Mouse (Mus musculus) kidney, adult 18-20 months (tissue): Measurements from ENCODE around the gene Slc6a1.

Experiments used
- DNase-seq: peaks from one replicate; pipeline ENCODE4 v3.0.0; 2021

Slc6a1 gene

GRCm38 (mm10) chr6:114282469-114283277 is at the start of gene Slc6a1:
TSS of gene Slc6a1 (plus strand) at chr6:114282635.
- peak; percentile 9 for DNase-seq

DNA sequence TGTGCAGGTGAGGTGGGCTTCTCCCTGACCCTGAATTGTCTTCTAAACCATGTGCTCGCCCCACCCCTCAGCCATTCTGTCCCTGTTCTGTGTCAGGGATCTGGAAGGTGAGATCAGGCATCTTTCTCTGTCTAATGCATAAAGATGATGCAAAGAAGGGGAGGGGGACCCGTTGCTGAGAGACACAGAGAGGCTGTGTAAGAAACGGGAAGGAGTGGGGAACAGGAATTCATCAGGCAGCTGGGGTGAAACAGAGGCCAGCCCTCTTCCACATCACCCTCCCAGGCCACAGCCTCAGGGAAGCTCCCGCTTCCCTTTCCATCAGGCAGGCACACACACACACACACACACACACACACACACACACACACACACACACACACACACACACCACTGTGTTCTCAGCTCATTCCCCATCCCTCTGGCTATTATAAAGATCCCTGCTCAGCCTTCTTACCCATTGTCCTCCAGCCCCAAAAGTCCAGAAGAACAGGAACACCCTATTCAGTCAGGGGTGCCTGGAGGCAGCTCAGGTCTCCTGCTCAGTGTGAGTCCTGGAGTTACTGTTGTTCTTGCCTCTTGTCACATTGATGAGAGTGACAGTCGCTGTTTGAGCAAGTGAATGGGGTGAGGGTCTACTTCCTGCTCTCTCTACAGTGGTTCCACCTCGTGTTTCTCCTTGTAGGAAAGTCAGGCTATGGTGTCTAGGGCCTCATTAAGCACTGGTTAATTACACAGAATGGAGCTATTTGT is 43.4 kb upstream of the Slc6a1 start:
- no peak for DNase-seq

DNA sequence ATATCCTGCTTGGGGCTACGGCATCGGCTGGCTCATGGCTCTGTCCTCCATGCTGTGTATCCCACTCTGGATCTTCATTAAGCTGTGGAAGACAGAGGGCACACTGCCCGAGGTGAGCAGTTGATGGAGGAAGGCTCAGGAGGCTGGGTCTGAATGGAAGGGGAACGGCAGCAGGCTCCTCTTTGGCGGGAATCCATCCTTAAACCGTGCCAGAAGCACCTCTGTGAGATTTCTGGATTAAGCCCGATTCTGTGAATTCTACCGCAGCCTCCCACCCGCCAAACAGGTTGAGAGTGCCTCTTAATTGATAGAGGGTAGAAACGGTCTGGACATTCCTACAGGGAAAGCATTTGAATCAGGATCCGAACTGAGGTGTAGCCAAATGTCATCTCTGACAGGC is 36.8 kb upstream of the Slc6a1 start:
- no peak for DNase-seq

- peak; percentile 81 for DNase-seq
Measured at GRCm38 (mm10) chr6:114250311-114250710, 32.1 kb upstream of the Slc6a1 start.

GRCm38 (mm10) chr6:114254927-114255326 is 27.5 kb upstream of the Slc6a1 start:
- no peak for DNase-seq

DNA sequence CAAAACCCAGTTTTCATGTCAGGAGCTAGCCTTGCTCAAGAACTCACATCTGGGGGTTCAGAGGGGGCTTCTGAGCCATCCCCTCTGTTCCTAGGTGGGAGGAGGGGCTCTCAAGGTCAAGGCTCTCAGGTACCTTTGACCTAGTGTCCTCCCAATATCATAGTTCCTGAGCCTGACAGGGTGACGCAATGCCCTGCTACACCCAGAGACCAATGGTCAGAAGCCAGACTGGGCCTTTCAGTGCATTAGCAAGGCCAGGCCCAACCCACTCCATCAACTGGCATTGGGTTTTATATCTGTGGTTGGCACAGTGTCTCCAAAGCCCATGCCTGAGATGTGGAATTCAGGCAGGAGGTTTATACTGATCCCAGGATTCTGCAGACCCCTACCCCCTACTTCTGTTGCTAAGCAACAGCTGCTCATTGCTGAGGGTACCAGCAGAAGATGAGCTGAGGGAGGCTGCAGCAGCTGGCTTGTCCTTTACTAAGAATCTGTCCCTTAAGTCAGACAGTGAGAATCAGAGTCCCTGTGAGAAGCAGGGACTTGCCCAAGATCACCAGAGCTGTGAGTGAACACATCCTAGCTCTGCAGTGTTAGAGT is 24.6 kb upstream of the Slc6a1 start:
- DNase-seq, result no peak

GRCm38 (mm10) chr6:114258661-114259193 is 23.7 kb upstream of the Slc6a1 start:
- no peak for DNase-seq

DNA sequence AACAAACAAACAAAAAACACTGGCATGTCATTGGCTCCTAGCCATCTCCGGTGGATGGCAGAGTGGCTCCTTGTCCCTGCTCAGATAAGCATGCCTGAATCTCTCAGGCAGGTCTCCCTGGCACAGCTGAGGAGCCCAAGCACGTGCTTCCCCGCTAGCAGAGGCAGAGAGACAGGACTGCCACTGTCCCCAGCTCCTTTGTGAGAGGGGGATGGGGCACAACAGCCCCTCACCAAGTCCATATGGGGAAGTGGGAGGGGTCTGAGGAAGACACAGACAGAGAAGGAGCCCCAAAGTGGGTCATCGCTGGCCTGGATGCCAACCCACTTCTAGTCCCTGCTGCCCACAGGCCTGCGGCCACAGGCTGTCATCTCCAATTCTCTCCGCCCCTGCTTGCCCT is 20.8 kb upstream of the Slc6a1 start:
- DNase-seq, result no peak

DNA sequence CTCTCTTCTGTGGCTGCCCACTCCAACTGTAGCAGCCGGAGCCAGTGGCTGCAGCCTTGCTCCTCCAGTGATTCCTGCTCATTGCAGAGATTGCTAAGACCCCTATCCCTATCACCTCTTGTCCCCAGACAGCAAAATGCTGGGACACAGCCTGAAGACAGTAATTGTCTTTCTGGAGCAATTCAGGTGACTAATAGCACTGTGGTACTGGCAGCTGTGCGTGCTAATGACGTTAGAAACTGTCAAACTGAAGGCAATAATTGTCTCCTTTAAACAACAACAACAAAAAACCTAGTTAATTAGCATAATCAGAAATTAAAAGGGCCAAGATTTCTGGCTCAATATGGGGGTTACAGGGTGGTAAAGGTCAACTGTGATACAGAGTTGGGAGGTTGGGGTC is 18.4 kb upstream of the Slc6a1 start:
- no peak for DNase-seq

- no peak for DNase-seq
Measured at GRCm38 (mm10) chr6:114264426-114264825, 18.0 kb upstream of the Slc6a1 start.

GRCm38 (mm10) chr6:114266273-114266672 is 16.2 kb upstream of the Slc6a1 start:
- no peak for DNase-seq

GRCm38 (mm10) chr6:114267979-114268378 is 14.5 kb upstream of the Slc6a1 start:
- no peak for DNase-seq

DNA sequence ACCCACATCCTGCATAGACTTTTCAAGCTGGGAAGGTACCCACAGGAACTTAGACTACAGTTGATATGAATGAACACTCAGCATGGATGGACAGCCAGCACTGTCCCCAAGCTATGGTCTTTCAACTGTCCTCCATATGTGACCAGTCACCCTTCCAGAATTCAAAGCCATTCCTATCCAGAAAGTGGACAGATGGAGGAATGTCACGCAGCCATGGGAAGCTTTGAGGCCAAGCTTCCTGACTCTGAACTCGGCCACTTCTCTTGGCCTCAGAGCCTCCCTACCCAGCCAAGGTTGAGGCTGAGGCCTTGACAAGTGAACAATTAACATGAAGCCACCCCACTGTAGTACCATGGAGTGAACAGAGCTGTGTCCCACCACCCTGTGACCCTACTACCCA is 12.8 kb upstream of the Slc6a1 start:
- DNase-seq, result no peak

- no peak for DNase-seq
Measured at GRCm38 (mm10) chr6:114270799-114271198, 11.6 kb upstream of the Slc6a1 start.

DNA sequence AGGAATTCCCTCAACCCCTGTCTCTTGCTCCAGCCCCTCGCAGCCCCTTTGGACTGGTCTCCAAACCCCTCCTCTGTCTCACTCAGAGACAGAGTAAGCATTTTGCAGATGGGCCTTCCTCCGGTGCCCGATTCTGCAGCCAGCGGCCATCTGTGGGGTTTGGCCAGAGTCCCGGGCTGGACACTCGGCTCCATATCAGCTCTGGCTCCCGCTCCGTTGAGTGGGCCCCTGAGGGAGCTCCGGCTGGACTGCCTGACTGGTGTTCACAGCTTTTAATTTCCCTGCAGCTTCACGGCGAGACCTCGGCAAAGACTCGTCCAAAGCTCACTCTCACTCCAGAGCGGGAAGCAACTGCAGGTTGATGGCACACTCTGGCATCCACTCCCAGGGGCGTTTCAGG is 10.2 kb upstream of the Slc6a1 start:
- DNase-seq, result no peak

GRCm38 (mm10) chr6:114273997-114274728 is 8.3 kb upstream of the Slc6a1 start:
- DNase-seq, result no peak

DNA sequence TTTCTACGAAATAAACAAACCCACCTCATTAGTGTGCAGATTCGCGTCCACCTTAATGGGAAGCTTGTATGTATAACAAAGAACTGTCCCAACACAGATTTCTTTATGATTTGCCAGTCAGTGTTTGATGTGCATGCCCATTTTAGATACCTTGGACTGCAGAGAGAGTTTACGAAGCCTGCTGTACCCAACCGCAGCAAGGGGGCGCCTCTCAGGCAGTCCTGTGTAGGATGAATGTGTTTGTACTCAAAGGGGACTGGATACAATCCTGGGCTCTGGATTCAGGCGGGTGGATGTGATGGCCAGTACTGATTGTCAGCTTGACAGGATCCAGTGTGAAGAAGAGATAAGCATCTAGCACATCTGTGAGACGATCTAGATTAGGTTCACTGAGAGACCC is 6.6 kb upstream of the Slc6a1 start:
- DNase-seq, result no peak

DNA sequence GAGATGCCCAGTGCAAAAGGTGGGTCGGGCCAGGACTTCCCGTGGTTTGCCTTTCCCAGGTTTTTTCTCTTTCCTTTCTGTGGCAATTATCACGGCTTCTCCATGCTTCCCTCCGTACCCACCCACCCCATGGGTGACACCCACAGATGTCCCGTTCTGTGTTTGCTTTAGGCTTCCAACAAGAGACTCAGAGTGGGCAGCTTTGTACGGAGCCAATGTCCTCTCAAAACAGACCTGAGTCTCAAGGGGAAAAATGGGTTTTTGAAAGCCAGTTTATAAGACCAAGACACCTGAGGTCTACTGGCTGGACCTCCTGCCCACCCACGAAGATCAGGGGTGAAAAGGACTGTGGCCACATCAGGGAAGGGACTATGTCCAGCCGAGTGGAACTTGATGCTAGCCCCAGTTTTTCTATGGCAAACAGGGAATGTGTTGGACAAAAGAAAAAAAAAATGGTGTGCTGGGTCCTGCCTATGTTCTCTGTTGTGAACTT is 889 bp downstream of the Slc6a1 start:
- no peak for DNase-seq

DNA sequence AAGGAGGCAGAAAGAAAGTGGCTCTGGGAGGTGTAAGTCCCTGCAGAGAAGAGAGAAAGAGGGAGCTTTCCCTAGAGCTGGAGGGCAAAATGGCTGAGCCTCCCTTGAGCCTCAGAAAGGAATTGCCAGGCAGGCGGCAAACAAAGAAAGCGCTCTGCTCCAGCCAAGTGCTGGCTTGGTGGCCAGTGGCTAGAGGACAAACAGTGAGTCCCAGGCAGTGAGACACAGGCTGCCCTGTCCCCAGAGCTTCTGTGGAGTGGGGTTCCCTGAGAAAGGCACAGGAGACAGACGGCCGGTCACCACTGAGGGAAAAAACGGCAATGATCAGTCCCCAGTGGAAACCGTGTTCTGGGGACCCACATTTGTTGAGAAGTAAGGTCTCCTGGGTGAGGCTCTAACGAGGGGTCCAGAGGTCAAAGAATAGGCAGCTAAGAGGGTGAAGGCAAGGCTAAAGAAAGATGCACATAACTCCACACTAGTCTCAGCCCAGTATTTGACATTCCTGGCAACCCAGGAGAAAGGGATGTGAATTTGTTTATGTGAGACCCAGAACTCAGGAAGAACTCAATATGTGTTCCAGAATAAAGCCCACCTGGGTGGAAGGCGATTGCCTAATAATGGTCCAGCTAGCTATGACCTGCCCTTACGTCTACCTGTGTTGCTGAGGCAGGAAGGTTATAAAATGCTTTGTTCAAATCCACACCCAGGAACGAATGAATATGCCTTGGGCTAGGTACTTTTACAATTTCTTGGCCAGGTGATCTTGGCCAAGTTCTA is 1.7 kb downstream of the Slc6a1 start:
- DNase-seq, result no peak

DNA sequence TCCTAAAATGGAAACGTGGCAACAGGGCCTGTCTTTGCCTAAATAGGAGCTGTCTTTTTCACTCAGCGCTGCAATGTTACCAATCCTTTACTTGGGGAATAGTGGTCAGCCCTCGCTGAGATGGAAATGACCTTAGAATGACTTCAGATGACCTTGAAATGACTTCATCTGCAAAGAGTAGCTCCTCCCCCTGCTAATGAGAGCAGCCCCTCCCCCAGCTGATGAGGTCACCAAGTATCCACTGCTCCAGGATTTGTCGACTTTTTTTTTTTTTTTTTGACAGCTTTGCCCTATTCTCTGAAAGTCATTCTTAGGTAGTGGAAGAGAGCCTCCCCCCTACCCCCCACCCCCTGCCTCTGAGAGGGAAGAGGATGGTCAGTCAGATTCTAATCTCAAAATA is 3.0 kb downstream of the Slc6a1 start:
- DNase-seq, result no peak

- no peak for DNase-seq
Measured at GRCm38 (mm10) chr6:114289106-114289505, 6.7 kb downstream of the Slc6a1 start.

DNA sequence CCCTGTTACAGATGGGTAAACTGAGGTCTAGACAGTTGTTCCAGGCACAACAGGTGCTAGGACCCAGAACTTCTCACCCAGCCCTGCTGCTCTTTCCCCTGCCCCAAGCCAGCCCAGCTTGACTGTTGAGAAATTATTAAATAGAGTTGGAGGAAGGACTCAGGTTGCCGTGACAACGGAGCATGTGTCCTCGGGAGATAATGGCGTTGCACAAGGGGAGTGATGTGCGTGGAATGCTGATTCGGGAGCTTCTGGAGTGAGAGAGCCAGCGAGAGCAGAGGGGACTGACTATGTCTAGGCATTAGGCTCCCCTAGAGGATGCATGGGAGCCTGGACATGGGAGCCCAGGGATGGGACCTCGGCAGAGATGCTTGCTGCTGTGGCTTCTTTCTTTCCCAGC is 7.7 kb downstream of the Slc6a1 start:
- DNase-seq, result no peak
